Mouse (Mus musculus) mature B cell (primary cell): ENCODE measurements around the gene Trpc1.

Source experiments
- in situ Hi-C: fragments of 300-500 bp; cut with MboI; formaldehyde crosslinking; loops from 2 replicates; pipeline ENCODE4 v1.14.3; 2019

The Trpc1 gene

GRCm38 (mm10) chr9:95750037-95750511, at the start of gene Trpc1:
Trpc1 (minus strand) TSS chr9:95750375.
- in situ Hi-C loops, result no loop called here

- in situ Hi-C loops, result no loop called here
These were observed 46.1 kb upstream of the Trpc1 start for GRCm38 (mm10) chr9:95796323-95796722.

- in situ Hi-C loops, result no loop called here
These were observed 45.7 kb upstream of the Trpc1 start for GRCm38 (mm10) chr9:95795844-95796243.

DNA sequence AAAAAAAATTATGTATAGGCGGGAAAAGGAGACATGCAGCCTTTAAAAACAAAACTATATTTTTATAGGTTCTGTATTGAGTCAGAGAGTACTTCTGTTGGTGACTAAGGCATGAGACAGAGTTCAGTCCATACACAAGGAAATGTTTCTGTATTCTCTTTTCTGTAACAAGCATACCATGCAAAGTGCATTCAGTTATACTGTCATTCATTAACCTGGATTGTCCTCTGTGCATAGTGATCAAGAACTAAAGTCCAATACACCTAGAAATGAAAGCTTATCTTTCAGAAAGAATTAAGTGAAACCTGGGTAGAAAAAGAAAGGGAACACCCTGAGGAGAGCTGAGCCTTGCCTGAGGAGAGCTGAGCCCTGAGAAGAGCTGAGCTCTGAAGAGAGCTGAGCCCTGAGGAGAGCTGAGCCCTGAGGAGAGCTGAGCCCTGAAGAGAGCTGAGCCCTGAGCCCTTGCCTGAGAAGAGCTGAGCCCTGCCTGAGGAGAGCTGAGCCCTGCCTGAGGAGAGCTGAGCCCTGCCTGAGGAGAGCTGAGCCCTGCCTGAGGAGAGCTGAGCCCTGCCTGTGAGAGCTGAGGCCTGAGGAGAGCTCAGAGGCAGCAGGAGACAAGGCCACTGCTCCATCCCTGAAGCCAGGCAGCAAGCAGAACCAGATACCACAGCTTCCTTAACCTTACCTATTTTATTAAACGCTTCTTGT, 45.1 kb upstream of the Trpc1 start:
- in situ Hi-C loops, result no loop called here

DNA sequence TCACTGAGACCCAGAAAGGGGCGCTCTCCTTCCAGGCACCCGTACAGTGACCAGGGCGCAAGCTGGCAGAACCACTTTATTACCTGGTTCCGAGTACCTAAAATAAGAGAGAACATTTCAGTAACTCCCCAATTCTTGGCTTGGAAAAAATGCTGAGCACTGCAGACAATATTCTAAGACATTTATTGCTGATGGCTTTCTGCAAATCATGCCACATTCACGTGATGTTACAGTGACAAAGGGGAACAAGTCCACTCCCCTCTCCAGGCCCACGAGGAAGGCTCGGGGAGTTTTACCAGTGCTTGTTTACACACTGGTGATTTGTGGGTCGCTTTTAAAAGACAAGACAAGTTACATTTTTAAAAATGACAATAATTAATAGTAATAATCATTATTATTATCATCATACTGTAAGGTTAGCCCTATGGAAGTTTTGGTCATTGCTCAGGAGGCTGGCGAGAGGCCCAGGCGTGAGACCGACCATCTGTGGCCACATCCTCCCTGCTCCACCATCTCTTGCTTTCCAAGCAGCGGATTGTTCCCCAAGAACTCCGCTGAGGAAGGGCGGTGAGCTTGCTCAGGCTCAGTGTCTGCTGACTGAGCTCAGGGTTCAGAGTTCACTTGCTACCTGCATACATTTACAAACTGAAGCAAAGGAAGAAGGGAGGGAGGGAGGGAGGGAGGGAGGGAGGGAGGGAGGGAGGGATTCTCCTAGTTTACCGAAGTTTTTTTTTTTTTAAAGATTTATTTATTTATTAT, 44.0 kb upstream of the Trpc1 start:
- in situ Hi-C loops, result no loop called here

- in situ Hi-C loops, result no loop called here
These were observed 34.8 kb upstream of the Trpc1 start for GRCm38 (mm10) chr9:95784888-95785511.

GRCm38 (mm10) chr9:95783646-95784293, 33.6 kb upstream of the Trpc1 start:
- in situ Hi-C loops, result no loop called here

- in situ Hi-C loops, result no loop called here
These were observed 21.5 kb upstream of the Trpc1 start for GRCm38 (mm10) chr9:95771671-95772070.

GRCm38 (mm10) chr9:95763218-95763617, 13.0 kb upstream of the Trpc1 start:
- in situ Hi-C loops, result no loop called here

- in situ Hi-C loops, result no loop called here
These were observed 12.1 kb upstream of the Trpc1 start for GRCm38 (mm10) chr9:95762228-95762627.

DNA sequence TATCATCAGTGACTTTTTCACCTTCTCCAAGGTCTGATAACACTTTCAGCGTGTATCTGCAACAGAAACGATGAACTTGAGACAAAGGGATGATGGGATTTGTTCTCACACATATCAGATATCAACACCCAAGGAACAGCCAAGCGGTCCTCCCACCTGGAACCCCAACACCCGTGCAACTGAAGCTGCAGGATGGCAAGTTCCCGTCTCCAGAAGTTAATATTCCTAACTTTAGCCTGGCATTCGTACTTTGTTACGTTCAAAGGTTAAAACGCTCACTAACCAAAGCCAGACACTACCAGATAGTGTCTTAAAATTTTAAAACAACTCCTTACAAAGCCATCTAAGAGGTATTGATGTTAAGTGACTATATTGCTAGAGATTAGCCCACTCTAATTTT, 11.2 kb upstream of the Trpc1 start:
- in situ Hi-C loops, result no loop called here

- in situ Hi-C loops, result no loop called here
These were observed 571 bp upstream of the Trpc1 start for GRCm38 (mm10) chr9:95750746-95751145.

- in situ Hi-C loops, result no loop called here
These were observed 680 bp downstream of the Trpc1 start for GRCm38 (mm10) chr9:95749461-95749928.

GRCm38 (mm10) chr9:95747298-95747697, 2.9 kb downstream of the Trpc1 start:
- in situ Hi-C loops, result no loop called here

DNA sequence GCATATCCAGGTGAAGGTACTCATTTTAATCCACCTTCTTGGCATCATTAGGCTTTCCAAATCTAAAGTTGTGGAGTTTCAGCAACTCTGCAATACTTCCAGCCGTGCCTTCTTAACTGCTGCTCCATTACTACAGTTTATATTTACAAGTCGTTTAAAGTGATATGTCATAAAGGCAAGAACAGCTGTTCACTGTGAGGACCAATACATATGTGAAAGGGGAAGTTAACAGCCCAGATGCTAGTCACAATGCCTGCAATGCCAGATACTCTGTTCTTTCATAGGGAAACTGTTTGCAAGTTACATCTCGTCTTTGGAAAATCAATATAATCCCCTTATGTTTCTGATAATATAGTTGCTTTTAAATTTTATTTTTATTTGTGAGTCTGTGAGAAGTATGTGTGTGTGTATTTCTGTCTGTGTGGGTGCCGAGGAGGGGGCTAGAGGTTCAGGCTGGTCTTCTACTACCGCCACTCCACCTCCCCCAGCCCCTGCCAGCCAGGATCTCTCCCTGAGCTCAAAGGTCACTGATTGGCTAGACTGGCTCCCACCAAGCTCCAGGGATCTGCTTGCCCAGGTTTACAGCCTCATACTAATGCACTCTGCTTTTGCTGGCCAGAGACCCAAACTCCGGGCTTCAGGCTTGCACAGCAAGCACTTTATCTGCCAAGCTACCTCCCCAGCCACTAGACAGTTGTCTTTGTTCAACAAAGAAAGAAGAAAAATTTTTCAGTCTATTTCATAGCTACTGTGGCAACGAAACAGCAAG, 5.1 kb downstream of the Trpc1 start:
- in situ Hi-C loops, result no loop called here

DNA sequence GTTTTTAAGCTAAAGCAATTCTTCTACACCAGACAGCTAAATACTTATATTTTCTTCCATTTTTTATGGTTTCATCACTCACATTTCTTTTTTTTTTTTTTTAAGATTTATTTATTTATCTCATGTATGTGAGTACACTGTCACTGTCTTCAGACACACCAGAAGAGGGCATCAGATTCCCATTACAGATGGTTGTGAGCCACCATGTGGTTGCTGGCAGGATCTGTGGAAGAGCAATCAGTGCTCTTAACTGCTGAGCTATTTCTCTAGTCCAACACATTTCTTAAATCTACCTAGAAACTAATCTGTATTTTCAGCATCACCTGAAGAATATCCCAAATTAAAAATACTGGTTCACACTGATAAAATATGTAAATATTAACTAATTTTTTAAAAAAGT, 13.9 kb downstream of the Trpc1 start:
- in situ Hi-C loops, result no loop called here

DNA sequence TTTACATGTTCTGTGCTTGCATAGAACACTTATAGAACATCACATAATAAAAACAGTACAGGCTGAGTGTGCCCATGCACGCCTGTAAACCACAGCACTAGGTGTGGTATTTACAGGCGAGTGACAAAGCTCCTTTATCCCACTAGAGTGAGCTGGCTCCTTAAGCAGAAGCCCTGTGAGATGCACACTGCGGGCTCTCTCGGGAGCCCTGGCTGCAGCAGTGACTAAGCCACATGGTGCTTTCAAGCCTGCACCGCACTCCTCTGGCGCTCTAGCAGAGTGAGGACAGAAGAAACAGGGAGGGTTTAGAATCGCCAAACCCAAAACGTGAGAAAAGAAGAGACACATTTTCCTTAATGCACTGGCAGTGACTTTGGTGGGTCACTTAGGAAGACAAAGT, 37.6 kb downstream of the Trpc1 start:
- in situ Hi-C loops, result no loop called here

DNA sequence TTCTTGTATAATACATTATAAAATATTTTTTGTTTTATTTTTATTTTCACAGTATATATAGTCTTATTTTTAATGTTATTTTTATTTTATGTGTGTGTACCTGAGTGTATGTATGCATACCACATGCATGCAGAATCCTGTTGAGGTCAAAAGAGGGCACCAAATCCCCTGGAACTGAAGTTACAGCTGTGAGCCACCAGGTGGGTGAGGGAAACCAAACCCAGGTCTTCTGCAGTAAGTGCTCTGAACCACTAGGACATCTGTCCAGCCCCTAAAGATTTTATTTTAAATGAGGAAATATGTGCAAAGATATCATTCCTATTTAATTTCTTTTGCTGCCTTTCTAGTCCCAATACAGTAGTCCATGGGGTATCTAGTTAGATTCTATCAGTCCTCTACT, 41.2 kb downstream of the Trpc1 start:
- in situ Hi-C loops, result no loop called here

DNA sequence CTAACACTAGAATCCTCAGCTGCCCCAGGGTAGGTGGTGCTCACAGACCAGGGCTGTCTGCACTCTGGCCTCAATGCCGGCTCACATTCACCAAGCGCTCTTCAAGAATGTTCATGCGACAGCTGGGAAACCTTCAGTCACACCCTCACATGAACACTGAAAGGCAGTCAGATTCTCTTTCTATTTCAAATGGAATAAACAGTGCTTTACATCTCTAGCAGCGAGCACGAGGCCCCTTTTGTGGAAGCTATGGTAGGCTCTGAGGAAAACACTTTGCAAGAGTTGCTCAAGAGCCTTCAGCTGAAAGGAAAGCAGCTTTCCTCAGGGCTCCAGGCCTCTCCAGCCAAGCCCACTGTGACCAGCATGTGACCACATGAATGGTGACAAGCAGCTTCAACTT, 44.8 kb downstream of the Trpc1 start:
- in situ Hi-C loops, result no loop called here

DNA sequence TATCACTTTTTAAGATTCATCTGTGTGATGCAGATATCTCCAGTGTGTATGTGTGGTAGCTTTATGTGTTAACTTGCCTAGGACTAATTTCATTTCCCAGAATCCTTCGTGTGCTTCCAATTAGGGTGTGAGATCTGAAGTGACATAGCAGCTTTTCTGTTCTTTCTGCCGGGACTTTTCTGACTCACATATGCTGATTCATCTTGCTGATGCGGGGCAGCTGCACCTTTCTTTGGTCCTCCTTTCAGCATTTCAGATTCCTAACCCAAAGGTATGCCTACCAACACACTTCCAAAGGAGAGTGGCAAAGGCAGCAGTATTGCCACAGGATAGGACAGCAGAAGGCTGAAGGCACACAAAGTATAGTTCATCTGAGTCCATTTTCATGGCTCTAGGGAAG, 46.1 kb downstream of the Trpc1 start:
- in situ Hi-C loops, result no loop called here

- in situ Hi-C loops, result no loop called here
These were observed 50.9 kb downstream of the Trpc1 start for GRCm38 (mm10) chr9:95699273-95699672.
